Mouse (Mus musculus) MEL (cell line): ENCODE measurements at regions not wholly inside any gene's neighbourhood (a gene's known extent, or its start where the extent isn't known, plus 50 kb on each side); places are given as distances from the start of the nearest gene placed in this dataset.

ENCODE experiments used
- DNase-seq: peaks from one replicate; pipeline ENCODE4 v3.0.0; 2011; ENCODE audit warnings: low read depth, low spot score
- H3K27ac ChIP-seq: 2 replicates; pipeline ENCODE4 v1.5.1; 2012; ENCODE audit warnings: low read depth, mild to moderate bottlenecking, control low read depth, low read length, moderate library complexity; ENCODE audit not compliant: control insufficient read depth
- H3K27me3 ChIP-seq, 2 experiments: fragments of 150-350 bp in 1 of 2; sonication (generic) in 1 of 2; 2 replicates each; pipeline ENCODE4 v1.6.1; 2012; ENCODE audit warnings: low read length in 2 of 2, mild to moderate bottlenecking in 2 of 2, improper control_type of control experiment in 1 of 2, moderate library complexity in 1 of 2; ENCODE audit not compliant: insufficient read depth in 2 of 2, control insufficient read depth in 1 of 2
- H3K36me3 ChIP-seq, 2 experiments: 2 replicates each; pipeline ENCODE4 v1.6.1; 2012 to 2014; ENCODE audit warnings: low read length in 2 of 2, improper control_type of control experiment in 1 of 2, inconsistent platforms in 1 of 2, mild to moderate bottlenecking in 1 of 2; ENCODE audit not compliant: insufficient read depth in 2 of 2, control insufficient read depth in 1 of 2
- H3K4me1 ChIP-seq, 2 experiments: fragments of 150-350 bp in 1 of 2; sonication (generic) in 1 of 2; 2 replicates each; pipeline ENCODE4 v1.6.1; 2012; ENCODE audit warnings: low read length in 2 of 2, improper control_type of control experiment in 1 of 2, mild to moderate bottlenecking in 1 of 2; ENCODE audit not compliant: insufficient read depth in 2 of 2, control insufficient read depth in 1 of 2
- H3K4me3 ChIP-seq, 2 experiments: fragments of 150-350 bp in 1 of 2; sonication (generic) in 1 of 2; 2 replicates each; pipeline ENCODE4 v1.5.1; 2012; ENCODE audit warnings: low read depth in 2 of 2, low read length in 2 of 2, mild to moderate bottlenecking in 2 of 2, moderate library complexity in 2 of 2, control low read depth in 1 of 2, improper control_type of control experiment in 1 of 2; ENCODE audit not compliant: control insufficient read depth in 1 of 2, insufficient read depth in 1 of 2
- H3K79me2 ChIP-seq: 2 replicates; pipeline ENCODE4 v1.6.1; 2012; ENCODE audit warnings: mild to moderate bottlenecking, low read length, moderate library complexity; ENCODE audit not compliant: control insufficient read depth, poor library complexity, insufficient read depth
- H3K9ac ChIP-seq: 2 replicates; pipeline ENCODE4 v1.6.1; 2012; ENCODE audit warnings: low read depth, mild to moderate bottlenecking, control low read depth, low read length, moderate library complexity; ENCODE audit not compliant: control insufficient read depth, poor library complexity, severe bottlenecking
- H3K9me3 ChIP-seq: fragments of 150-350 bp; sonication (generic); replicated peaks from 2 replicates; pipeline ENCODE4 v1.6.1; 2012; ENCODE audit warnings: mild to moderate bottlenecking, low read length, improper control_type of control experiment, moderate library complexity; ENCODE audit not compliant: insufficient read depth
- CHD1 ChIP-seq: IDR thresholded peaks from 2 replicates; pipeline ENCODE4 v1.6.1; 2012; ENCODE audit warnings: low read depth, mild to moderate bottlenecking, inconsistent platforms, low read length, improper control_type of control experiment
- CHD2 ChIP-seq: IDR thresholded peaks from 2 replicates; pipeline ENCODE4 v1.6.1; 2011; ENCODE audit warnings: low read length, improper control_type of control experiment
- CTCF ChIP-seq, 3 experiments: IDR thresholded peaks in 2 of 3; conservative IDR thresholded peaks in 1 of 3; 2 replicates each; pipeline ENCODE4 v1.5.1; 2011 to 2012; ENCODE audit warnings: low read length in 3 of 3, low read depth in 2 of 3, mild to moderate bottlenecking in 2 of 3, improper control_type of control experiment in 1 of 3, inconsistent platforms in 1 of 3, mixed read lengths in 1 of 3, moderate library complexity in 1 of 3; ENCODE audit not compliant: control insufficient read depth in 1 of 3, insufficient read depth in 1 of 3, poor library complexity in 1 of 3, severe bottlenecking in 1 of 3
- E2F4 ChIP-seq: IDR thresholded peaks from 2 replicates; pipeline ENCODE4 v1.6.1; 2011; ENCODE audit warnings: low read depth, low read length, improper control_type of control experiment, borderline replicate concordance
- EP300 ChIP-seq, 2 experiments: IDR thresholded peaks; 2 replicates each; pipeline ENCODE4 v1.6.1; 2011; ENCODE audit warnings: improper control_type of control experiment in 2 of 2, low read length in 2 of 2, low read depth in 1 of 2, mild to moderate bottlenecking in 1 of 2
- ETS1 ChIP-seq: IDR thresholded peaks from 2 replicates; pipeline ENCODE4 v1.6.1; 2012; ENCODE audit warnings: low read depth, mild to moderate bottlenecking, inconsistent platforms, low read length, improper control_type of control experiment, moderate library complexity
- GABPA ChIP-seq: IDR thresholded peaks from 2 replicates; pipeline ENCODE4 v1.6.1; 2012; ENCODE audit warnings: low read depth, mild to moderate bottlenecking, inconsistent platforms, low read length, improper control_type of control experiment, moderate library complexity
- GATA1 ChIP-seq: IDR thresholded peaks from 2 replicates; pipeline ENCODE4 v1.6.1; 2011; ENCODE audit warnings: low read depth, low read length, improper control_type of control experiment
- MAFK ChIP-seq: IDR thresholded peaks from 2 replicates; pipeline ENCODE4 v1.6.1; 2011; ENCODE audit warnings: low read depth, mild to moderate bottlenecking, low read length, improper control_type of control experiment, borderline replicate concordance
- MAX ChIP-seq: IDR thresholded peaks from 2 replicates; pipeline ENCODE4 v1.6.1; 2011; ENCODE audit warnings: low read length, improper control_type of control experiment
- MAZ ChIP-seq: IDR thresholded peaks from 2 replicates; pipeline ENCODE4 v1.6.1; 2012; ENCODE audit warnings: low read depth, mild to moderate bottlenecking, inconsistent platforms, low read length, improper control_type of control experiment
- MEF2A ChIP-seq: IDR thresholded peaks from 2 replicates; pipeline ENCODE4 v1.6.1; 2014; ENCODE audit warnings: low read depth, mild to moderate bottlenecking, inconsistent platforms, low read length, improper control_type of control experiment; ENCODE audit not compliant: poor library complexity, insufficient replicate concordance, severe bottlenecking; ENCODE audit errors: extremely low read depth
- MXI1 ChIP-seq: IDR thresholded peaks from 2 replicates; pipeline ENCODE4 v1.6.1; 2011; ENCODE audit warnings: mild to moderate bottlenecking, low read depth, low read length, improper control_type of control experiment
- NELFE ChIP-seq: IDR thresholded peaks from 2 replicates; pipeline ENCODE4 v1.6.1; 2011; ENCODE audit warnings: low read depth, low read length, improper control_type of control experiment
- NRF1 ChIP-seq: IDR thresholded peaks from 2 replicates; pipeline ENCODE4 v1.6.1; 2014; ENCODE audit warnings: low read depth, mild to moderate bottlenecking, inconsistent platforms, low read length, improper control_type of control experiment, moderate library complexity; ENCODE audit not compliant: poor library complexity, insufficient read depth, severe bottlenecking
- POLR2A ChIP-seq, 2 experiments: IDR thresholded peaks; 2 replicates each; pipeline ENCODE4 v1.6.1; 2011 to 2012; ENCODE audit warnings: low read length in 2 of 2, mild to moderate bottlenecking in 2 of 2, control low read depth in 1 of 2, improper control_type of control experiment in 1 of 2, low read depth in 1 of 2, moderate library complexity in 1 of 2; ENCODE audit not compliant: control insufficient read depth in 1 of 2, insufficient read depth in 1 of 2, poor library complexity in 1 of 2
- POLR2AphosphoS2 ChIP-seq: IDR thresholded peaks from 2 replicates; pipeline ENCODE4 v1.6.1; 2011; ENCODE audit warnings: low read length, improper control_type of control experiment
- POLR2AphosphoS5 ChIP-seq: IDR thresholded peaks from 2 replicates; pipeline ENCODE4 v1.6.1; 2012; ENCODE audit warnings: low read depth, borderline replicate concordance, mild to moderate bottlenecking, inconsistent platforms, low read length, moderate library complexity, mixed read lengths
- RAD21 ChIP-seq: IDR thresholded peaks from 2 replicates; pipeline ENCODE4 v1.6.1; 2011; ENCODE audit warnings: mild to moderate bottlenecking, low read depth, low read length, improper control_type of control experiment
- RCOR1 ChIP-seq: IDR thresholded peaks from 2 replicates; pipeline ENCODE4 v1.6.1; 2012; ENCODE audit warnings: low read depth, mild to moderate bottlenecking, inconsistent platforms, low read length, improper control_type of control experiment
- SIN3A ChIP-seq: IDR thresholded peaks from 2 replicates; pipeline ENCODE4 v1.6.1; 2012; ENCODE audit warnings: low read length, improper control_type of control experiment, inconsistent platforms
- TAL1 ChIP-seq: IDR thresholded peaks from 2 replicates; pipeline ENCODE4 v1.6.1; 2012; ENCODE audit warnings: mild to moderate bottlenecking, inconsistent platforms, low read length, moderate library complexity, mixed read lengths
- TCF12 ChIP-seq: IDR thresholded peaks from 2 replicates; pipeline ENCODE4 v1.6.1; 2014; ENCODE audit warnings: low read depth, mild to moderate bottlenecking, inconsistent platforms, low read length, improper control_type of control experiment, moderate library complexity
- USF1 ChIP-seq: IDR thresholded peaks from 2 replicates; pipeline ENCODE4 v1.6.1; 2014; ENCODE audit warnings: low read depth, mild to moderate bottlenecking, inconsistent platforms, low read length, improper control_type of control experiment, moderate library complexity
- ZC3H11A ChIP-seq: IDR thresholded peaks from 2 replicates; pipeline ENCODE4 v1.6.1; 2012; ENCODE audit warnings: low read depth, mild to moderate bottlenecking, inconsistent platforms, low read length, improper control_type of control experiment
- ZKSCAN1 ChIP-seq: IDR thresholded peaks from 2 replicates; pipeline ENCODE4 v1.6.1; 2012; ENCODE audit warnings: low read depth, mild to moderate bottlenecking, inconsistent platforms, low read length, improper control_type of control experiment, moderate library complexity

GRCm38 (mm10) chr14:76674949-76675348, 118.3 kb upstream of the Serp2 start:
- Histone ChIP-seq H3K36me3 (peaks cover 0 to 4% of the 10 kb centered on the region in 2 experiments; a peak in 1 of 4 replicates), H3K9me3 (no peaks in the 10 kb centered on the region), H3K27ac (no peak overlapping the region), H3K9ac (no peak overlapping the region), H3K4me1 (peaks cover 0 to 18% of the 10 kb centered on the region in 2 experiments; a peak in 2 of 4 replicates), H3K27me3 (no peaks in the 10 kb centered on the region; a peak in 2 of 4 replicates), H3K79me2 (no peaks in the 10 kb centered on the region), H3K4me3 (no peak overlapping the region)
- DNase-seq: no peak
- TF ChIP-seq ZC3H11A (no peak), SIN3A (no peak)

- peak overlapping the region; percentile 13; a peak in 2 of 4 replicates for H3K4me3 ChIP-seq
- H3K27me3 ChIP-seq: no peaks in the 10 kb centered on the region; a peak in 1 of 4 replicates
- no peak overlapping the region for H3K27ac ChIP-seq
- TF ChIP-seq USF1: no peak
- TF ChIP-seq NELFE: no peak
- no peak for TF ChIP-seq POLR2AphosphoS5
- no peak for TF ChIP-seq CTCF (IDR thresholded peaks at IDR 0.05 in 2 of 3, conservative IDR thresholded peaks at IDR 0.05 in 1 of 3; ENCODE audit: control insufficient read depth in 1 of 3, insufficient read depth in 1 of 3, low read depth in 2 of 3, low read length in 3 of 3, poor library complexity in 1 of 3, severe bottlenecking in 1 of 3)
- TF ChIP-seq RAD21: no peak
- TF ChIP-seq POLR2A (IDR thresholded peaks at IDR 0.05; ENCODE audit: control insufficient read depth in 1 of 2, insufficient read depth in 1 of 2, low read depth in 1 of 2, low read length in 2 of 2, poor library complexity in 1 of 2): no peak
- TF ChIP-seq MEF2A: peak; percentile 63; the same call in 1 of the 2 replicates
- no peak for TF ChIP-seq E2F4
- no peak for TF ChIP-seq MXI1
- no peak for TF ChIP-seq TCF12
- no peak for TF ChIP-seq CHD2
- TF ChIP-seq ETS1: peak; percentile 53; the same call in 1 of the 2 replicates
- TF ChIP-seq RCOR1: peak; percentile 90
- no peak for TF ChIP-seq MAFK
- no peak for TF ChIP-seq MAX
- peak; percentile 49 for TF ChIP-seq SIN3A
- TF ChIP-seq TAL1: 0 out of 2 replicates have a peak, but pooled peaks have one; percentile 10
- no peak for TF ChIP-seq ZKSCAN1
- no peak for TF ChIP-seq GABPA
- no peak for TF ChIP-seq MAZ
- TF ChIP-seq NRF1: no peak
- TF ChIP-seq ZC3H11A: no peak
- no peak for TF ChIP-seq POLR2AphosphoS2
- TF ChIP-seq EP300 (IDR thresholded peaks at IDR 0.05; ENCODE audit: low read depth in 1 of 2, low read length in 2 of 2): peak in 1 of 2 experiments; percentile 56; a peak in 2 of 4 replicates
- TF ChIP-seq GATA1: peak; percentile 70
- no peak for TF ChIP-seq CHD1
- TF ChIP-seq, all 39 proteins: peak for 7
- no peaks in the 10 kb centered on the region for H3K79me2 ChIP-seq
- peaks cover 0 to 4% of the 10 kb centered on the region in 2 experiments; a peak in 1 of 4 replicates for H3K36me3 ChIP-seq
- no peak overlapping the region for H3K9ac ChIP-seq
- no peaks in the 10 kb centered on the region for H3K9me3 ChIP-seq
- DNase-seq: peak; percentile 84
- peaks cover 0 to 18% of the 10 kb centered on the region in 2 experiments; a peak in 2 of 4 replicates for H3K4me1 ChIP-seq
These were observed 117.1 kb upstream of the Serp2 start for GRCm38 (mm10) chr14:76673671-76674331.
